Mouse (Mus musculus): ENCODE measurements around the gene Wfdc9. TPM values are rescaled to one million over a fixed set of nuclear protein-coding genes. Genes with fewer than 3 reads are reported as not detected.

The Wfdc9 gene
- total RNA-seq (2023) = not detected

DNA sequence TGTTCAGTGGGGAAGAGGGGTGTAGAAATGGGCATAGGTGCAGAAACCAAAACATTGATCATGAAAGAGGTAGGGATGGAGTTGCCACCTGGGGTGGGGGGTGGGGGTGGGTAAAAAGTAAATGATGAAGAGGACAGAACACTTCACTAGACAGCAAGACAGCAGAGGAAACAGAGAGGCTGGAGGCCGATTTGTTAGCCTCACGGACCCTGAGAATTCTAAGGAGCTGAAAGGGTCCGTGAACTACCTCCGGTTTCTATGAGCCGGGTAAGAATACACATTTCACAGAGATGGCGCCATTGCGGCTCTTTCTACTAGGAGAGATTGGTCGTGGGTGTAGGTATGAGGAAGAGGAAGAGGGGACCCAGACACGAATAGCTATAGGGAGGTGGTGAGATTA is at the start of gene Wfdc9:
Gene Wfdc9 (minus strand): TSS at position 101 of the 400 bp plus-strand sequence.

DNA sequence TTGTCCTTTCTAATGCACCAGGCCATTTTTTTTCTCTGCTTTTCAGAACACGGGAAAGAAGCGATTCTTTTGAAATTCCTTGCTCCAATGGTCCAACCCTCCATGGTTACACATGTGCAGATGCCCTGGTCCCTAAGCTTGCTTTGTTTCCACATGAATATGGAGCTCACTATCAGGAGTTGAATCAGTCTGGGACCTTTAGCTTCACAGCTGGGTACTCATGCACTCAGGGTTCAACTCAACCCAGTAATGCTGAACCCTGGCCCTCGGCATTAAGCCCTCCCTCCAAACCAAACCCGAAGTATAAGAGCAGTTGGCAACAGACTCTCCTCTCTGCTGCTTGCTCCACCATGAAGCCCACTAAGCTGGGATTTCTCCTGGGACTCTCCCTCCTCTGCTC is 41.8 kb upstream of the Wfdc9 start, which contains the start of gene Spint4:
Gene Spint4 (plus strand): TSS at position 301 of the 400 bp plus-strand sequence.

DNA sequence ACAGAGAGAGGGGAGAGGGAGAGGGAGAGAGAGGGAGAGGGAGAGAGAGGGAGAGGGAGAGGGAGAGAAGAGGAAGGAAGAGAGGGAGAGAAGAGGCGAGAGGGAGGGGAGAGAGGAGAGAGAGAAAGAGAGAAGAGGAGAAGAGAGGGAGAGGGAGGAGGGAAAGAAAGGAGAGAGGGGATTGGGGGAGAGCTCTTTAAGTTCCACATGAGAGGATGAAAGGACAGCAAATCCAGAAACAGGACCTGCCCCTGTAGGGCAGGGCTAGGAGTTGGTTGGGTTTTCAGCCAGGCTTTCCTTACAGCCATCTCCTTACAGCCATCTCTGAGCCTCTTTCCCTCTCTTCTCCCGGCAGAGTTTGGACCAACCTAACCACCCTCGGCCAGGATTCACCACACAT is 28.4 kb upstream of the Wfdc9 start, which contains the start of gene Wfdc13:
Gene Wfdc13 (plus strand): TSS at position 301 of the 400 bp plus-strand sequence.

DNA sequence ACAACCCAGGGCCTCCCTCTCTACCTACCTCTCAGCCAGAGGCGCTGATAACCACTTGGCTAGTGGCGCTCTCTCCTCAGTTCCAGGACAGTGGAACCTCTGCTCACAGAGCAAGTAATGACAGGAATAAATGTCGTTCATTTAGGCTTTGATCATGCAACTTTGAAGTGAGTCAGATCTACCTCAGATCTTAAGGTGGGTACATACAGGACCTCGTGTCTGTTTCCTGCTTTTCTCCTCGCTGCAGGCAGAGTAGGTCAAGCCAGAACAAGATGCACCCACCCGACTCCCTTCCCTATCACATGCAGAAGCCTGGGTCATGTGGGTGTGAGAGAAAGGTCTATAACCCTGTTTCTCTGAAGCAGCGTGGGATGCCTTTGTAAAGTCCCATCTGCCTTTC is 17.6 kb upstream of the Wfdc9 start, which contains the start of gene Wfdc11:
Gene Wfdc11 (minus strand): TSS at position 101 of the 400 bp plus-strand sequence.

DNA sequence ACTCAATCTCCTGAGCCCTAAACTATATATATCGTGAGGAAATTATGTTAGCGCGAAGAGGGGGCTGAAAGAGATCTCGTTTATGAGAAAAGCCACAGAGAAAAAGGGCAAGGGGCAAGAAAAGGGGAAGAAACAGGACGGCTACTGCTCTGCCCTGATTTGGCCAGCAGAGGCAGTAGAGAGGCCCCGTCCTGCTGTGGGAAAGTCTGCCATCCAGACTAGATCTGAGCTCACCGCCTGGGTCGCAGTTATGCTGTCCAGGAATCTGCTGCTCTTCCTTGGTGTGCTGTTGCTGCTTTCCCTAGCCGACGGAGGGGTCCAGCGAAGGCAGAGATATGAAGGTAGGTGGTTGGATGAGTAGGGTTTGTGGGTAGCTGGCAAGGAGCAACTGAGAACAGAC is 525 bp downstream of the Wfdc9 start, which contains the start of gene Wfdc10:
Gene Wfdc10 (plus strand): TSS at position 189 of the 400 bp plus-strand sequence.

DNA sequence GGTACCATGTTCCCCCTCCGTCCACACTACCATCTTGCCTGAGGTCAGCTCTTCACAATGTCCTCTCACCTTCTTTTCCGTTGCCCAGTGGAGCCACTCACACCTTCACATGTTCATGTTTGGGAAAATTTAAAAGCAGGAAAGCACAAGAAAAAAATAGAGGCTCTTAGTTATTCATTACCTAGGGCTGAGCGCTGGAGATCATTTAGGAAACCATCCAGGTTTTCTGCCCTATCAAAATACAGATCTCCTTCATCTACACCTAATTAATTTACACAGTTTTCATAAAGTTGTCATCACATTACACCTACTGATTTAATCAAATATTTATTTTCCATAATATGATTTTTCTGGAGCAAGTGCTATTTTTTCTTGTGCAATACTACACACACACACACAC is 17.7 kb downstream of the Wfdc9 start, which contains the start of gene Wfdc16:
Gene Wfdc16 (minus strand): TSS at position 101 of the 400 bp plus-strand sequence.

DNA sequence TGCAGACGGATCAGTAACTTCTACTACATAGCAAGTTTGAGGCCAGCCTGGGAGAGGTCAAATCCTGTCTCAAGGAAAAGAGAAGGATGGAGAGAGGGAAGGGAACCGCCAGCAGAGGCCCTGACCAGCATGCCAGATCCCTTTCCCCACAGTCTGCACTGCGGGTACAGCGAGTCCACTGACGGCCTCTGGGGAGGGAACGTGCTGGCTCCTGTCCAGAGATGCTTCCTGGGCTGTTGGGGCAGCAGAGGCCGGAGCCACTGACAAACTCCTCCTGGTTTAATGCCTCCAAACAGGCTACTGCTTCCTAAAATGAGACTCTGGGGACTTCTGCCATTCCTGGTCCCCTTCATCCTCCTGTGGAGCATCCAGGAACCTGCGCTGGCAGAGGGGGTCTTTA is 42.9 kb downstream of the Wfdc9 start, which contains the start of the genes Wfdc6b and Wfdc8:
Gene Wfdc6b (plus strand): TSS at position 52 of the 400 bp plus-strand sequence.
Gene Wfdc8 (minus strand): TSS at position 156 of the 400 bp plus-strand sequence.

Other genes with a start within 250 kb of the Wfdc9 start
- gene Sdc4, start 212.7 kb downstream of the Wfdc9 start, total RNA-seq (2023) = 100 to 1,000 TPM; 156 to 168 TPM
- gene Sys1, start 199.6 kb downstream of the Wfdc9 start, total RNA-seq (2023) = 10 to 100 TPM; 58.9 to 62.8 TPM
- gene Gm20458, start 195.6 kb downstream of the Wfdc9 start, total RNA-seq (2023) = 1 to 10 TPM in 1 of 2 experiments, not detected in 1; 2.3 TPM
- gene Trp53tg5, start 182.9 kb downstream of the Wfdc9 start, total RNA-seq (2023) = not detected
- 1 to 10 TPM; 6.5 to 9.3 TPM for gene Dbndd2, start 170.5 kb downstream of the Wfdc9 start, total RNA-seq (2023)
- gene Pigt, start 159.1 kb downstream of the Wfdc9 start, total RNA-seq (2023) = 10 to 100 TPM; 72.9 to 79.0 TPM
- not detected for gene Wfdc2, start 94.2 kb downstream of the Wfdc9 start, total RNA-seq (2023)
- not detected for gene Spint3, start 83.1 kb downstream of the Wfdc9 start, total RNA-seq (2023)
- not detected for gene Wfdc6a, start 71.1 kb downstream of the Wfdc9 start, total RNA-seq (2023)
- gene Eppin, start 63.0 kb downstream of the Wfdc9 start, total RNA-seq (2023) = not detected
- not detected for gene Wfdc6b, start 43.1 kb downstream of the Wfdc9 start, total RNA-seq (2023)
- gene Wfdc8, start 43.0 kb downstream of the Wfdc9 start, total RNA-seq (2023) = not detected
- gene Wfdc16, start 17.8 kb downstream of the Wfdc9 start, total RNA-seq (2023) = not detected
- gene Wfdc10, start 537 bp downstream of the Wfdc9 start, total RNA-seq (2023) = not detected
- gene Wfdc11, start 17.5 kb upstream of the Wfdc9 start, total RNA-seq (2023) = not detected
- gene Wfdc13, start 28.5 kb upstream of the Wfdc9 start, total RNA-seq (2023) = not detected
- gene Spint4, start 41.9 kb upstream of the Wfdc9 start, total RNA-seq (2023) = not detected
- not detected for gene Spint5, start 58.7 kb upstream of the Wfdc9 start, total RNA-seq (2023)
- not detected for gene Wfdc3, start 89.3 kb upstream of the Wfdc9 start, total RNA-seq (2023)
- gene Dnttip1, start 89.4 kb upstream of the Wfdc9 start, total RNA-seq (2023) = 10 to 100 TPM; 46.5 to 47.0 TPM
- 1 to 10 TPM; 2.4 to 2.7 TPM for gene Ube2c, start 113.3 kb upstream of the Wfdc9 start, total RNA-seq (2023)
- not detected for gene Tnnc2, start 123.4 kb upstream of the Wfdc9 start, total RNA-seq (2023)
- 1 to 10 TPM in 1 of 2 experiments, under 1 TPM in 1; 0.50 to 1.5 TPM for gene Snx21, start 129.2 kb upstream of the Wfdc9 start, total RNA-seq (2023)
- 10 to 100 TPM; 57.1 to 64.3 TPM for gene Acot8, start 148.3 kb upstream of the Wfdc9 start, total RNA-seq (2023)
- 1 to 10 TPM; 3.7 to 6.0 TPM for gene Zswim3, start 148.5 kb upstream of the Wfdc9 start, total RNA-seq (2023)
- 10 to 100 TPM in 1 of 2 experiments, 1 to 10 TPM in 1; 7.7 to 12.2 TPM for gene Zswim1, start 166.1 kb upstream of the Wfdc9 start, total RNA-seq (2023)
- 1 to 10 TPM in 1 of 2 experiments, not detected in 1; 1.9 TPM for gene Spata25, start 172.0 kb upstream of the Wfdc9 start, total RNA-seq (2023)
- 100 to 1,000 TPM; 217 to 222 TPM for gene Ctsa, start 176.3 kb upstream of the Wfdc9 start, total RNA-seq (2023)
- 1 to 10 TPM; 7.0 to 7.9 TPM for gene Neurl2, start 176.9 kb upstream of the Wfdc9 start, total RNA-seq (2023)
- gene Pltp, start 201.1 kb upstream of the Wfdc9 start, total RNA-seq (2023) = 1 to 10 TPM; 8.2 to 10.0 TPM
- gene Pcif1, start 222.7 kb upstream of the Wfdc9 start, total RNA-seq (2023) = 100 to 1,000 TPM in 1 of 2 experiments, 10 to 100 TPM in 1; 93.2 to 104 TPM

Measured in B cell, adult 67 days (primary cell).